Mouse (Mus musculus) NIH3T3 (cell line): ENCODE data around the gene Psg27.
"Not testable (repeated sequence)": the region's sequence is repeated elsewhere in the genome, so short reads cannot be mapped to it uniquely, and the experiment has no call there.

ENCODE experiments used
- DNase-seq: peaks from one replicate; pipeline ENCODE4 v3.0.0-alpha.2; 2012; ENCODE audit warnings: low read depth

Gene Psg27

GRCm38 (mm10) chr7:18567205-18567604 lies at the start of gene Psg27:
TSS of gene Psg27 (minus strand) at chr7:18567305.
- no peak for DNase-seq

- not testable (repeated sequence) for DNase-seq
Observed at GRCm38 (mm10) chr7:18616401-18616800, 49.3 kb upstream of the Psg27 start, which contains the start of gene Psg23. TSS of gene Psg23 (minus strand) at chr7:18616501.

- DNase-seq: no peak
Observed at GRCm38 (mm10) chr7:18559850-18560249, 7.3 kb downstream of the Psg27 start.

- not testable (repeated sequence) for DNase-seq
Observed at GRCm38 (mm10) chr7:18555751-18556150, 11.4 kb downstream of the Psg27 start.

GRCm38 (mm10) chr7:18533420-18533819 lies 33.7 kb downstream of the Psg27 start:
- no peak for DNase-seq

- no peak for DNase-seq
Observed at GRCm38 (mm10) chr7:18532169-18532568, 34.9 kb downstream of the Psg27 start, which contains the start of gene Psg25. TSS of gene Psg25 (minus strand) at chr7:18532269.

GRCm38 (mm10) chr7:18524668-18525067 lies 42.4 kb downstream of the Psg27 start:
- DNase-seq: no peak

- DNase-seq: not testable (repeated sequence)
Observed at GRCm38 (mm10) chr7:18512848-18513247, 54.3 kb downstream of the Psg27 start.

GRCm38 (mm10) chr7:18512417-18512816 lies 54.7 kb downstream of the Psg27 start:
- not testable (repeated sequence) for DNase-seq

- peak; percentile 48 for DNase-seq
Observed at GRCm38 (mm10) chr7:18511479-18511878, 55.6 kb downstream of the Psg27 start.
